Mouse (Mus musculus) myocyte (in vitro differentiated cells): ENCODE measurements around the gene Btbd2.

Experiments
- CEBPB ChIP-seq: IDR thresholded peaks from 2 replicates; pipeline ENCODE4 v1.6.1; 2011; ENCODE audit warnings: mild to moderate bottlenecking, moderate library complexity; ENCODE audit not compliant: poor library complexity, insufficient read depth, severe bottlenecking
- E2F4 ChIP-seq: IDR thresholded peaks from one replicate; pipeline ENCODE4 v1.6.1; 2011; ENCODE audit warnings: mild to moderate bottlenecking, control low read depth, moderate library complexity; ENCODE audit not compliant: insufficient read depth
- MAX ChIP-seq: IDR thresholded peaks from one replicate; pipeline ENCODE4 v1.6.1; 2011; ENCODE audit warnings: low read depth, mild to moderate bottlenecking, control low read depth
- POLR2A ChIP-seq: IDR thresholded peaks from one replicate; pipeline ENCODE4 v1.6.1; 2011; ENCODE audit warnings: low read depth, mild to moderate bottlenecking, control low read depth, moderate library complexity; ENCODE audit not compliant: insufficient read length
- POLR2AphosphoS2 ChIP-seq: IDR thresholded peaks from one replicate; pipeline ENCODE4 v1.6.1; 2011; ENCODE audit warnings: low read depth, control low read depth; ENCODE audit not compliant: insufficient read length
- TCF12 ChIP-seq: IDR thresholded peaks from one replicate; pipeline ENCODE4 v1.6.1; 2011; ENCODE audit warnings: mild to moderate bottlenecking, control low read depth; ENCODE audit not compliant: poor library complexity, insufficient read depth, severe bottlenecking
- TCF3 ChIP-seq: IDR thresholded peaks from one replicate; pipeline ENCODE4 v1.6.1; 2011; ENCODE audit warnings: low read depth, control low read depth; ENCODE audit not compliant: insufficient read length
- USF1 ChIP-seq: IDR thresholded peaks from one replicate; pipeline ENCODE4 v1.6.1; 2011; ENCODE audit warnings: low read depth, mild to moderate bottlenecking, control low read depth, moderate library complexity

DNA sequence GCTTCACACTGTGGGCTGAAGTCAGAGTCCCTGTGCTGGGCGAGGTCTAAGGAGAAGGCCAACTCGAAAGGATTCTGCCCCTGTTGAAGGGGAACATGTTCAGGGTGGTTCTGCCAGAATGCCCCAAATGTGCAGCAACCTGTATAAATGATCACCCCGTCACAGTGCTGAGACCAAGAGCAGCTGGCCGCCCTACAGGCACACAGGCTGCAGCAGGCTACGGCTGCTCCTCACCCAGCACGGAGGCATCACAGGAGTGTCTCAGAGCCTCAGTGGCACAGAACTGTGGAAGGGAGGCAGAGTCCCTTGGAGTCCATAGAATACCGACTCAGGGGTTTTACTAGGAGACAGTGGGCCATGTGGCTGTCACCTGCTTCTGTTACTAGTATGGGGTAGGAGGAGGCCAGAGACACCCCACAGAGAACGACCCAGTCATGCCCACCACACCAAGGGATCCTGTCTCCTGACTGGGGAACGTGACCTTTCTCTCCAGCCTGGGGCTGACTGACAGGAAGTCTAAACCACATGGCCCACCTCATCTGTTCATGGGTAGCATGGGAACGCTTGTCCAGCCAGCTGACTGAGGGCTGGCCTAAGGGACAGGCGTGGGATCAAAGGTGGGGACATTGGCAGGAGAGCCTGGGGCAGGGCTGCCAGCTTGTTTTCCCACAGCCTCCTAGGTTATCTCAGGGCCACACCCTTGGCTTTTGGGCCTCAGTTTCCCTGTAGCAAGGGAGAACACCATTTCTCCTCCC lies 15.2 kb upstream of the Btbd2 start:
- TF ChIP-seq POLR2A (peak; percentile 26), TCF12 (no peak), MAX (no peak), POLR2AphosphoS2 (no peak), USF1 (no peak), TCF3 (no peak), E2F4 (no peak), CEBPB (no peak)
